Mouse (Mus musculus): Measurements from ENCODE around the gene Negr1. TPM values are rescaled to one million over a fixed set of nuclear protein-coding genes. Genes with fewer than 3 reads are reported as not detected.

Negr1 gene
- polyA plus RNA-seq, 1 experiment from 2014 or later = 5.9 TPM

GRCm38 (mm10) chr3:157281259-157281658 is 719.7 kb downstream of the Negr1 start:
- Histone ChIP-seq H3K9ac (ENCODE audit: low read depth, low read length) (no peak overlapping the region), H3K27me3 (ENCODE audit: insufficient read depth, low read length) (no peaks in the 10 kb centered on the region), H3K4me3 (replicated peaks; ENCODE audit: low read depth, low read length) (no peak overlapping the region), H3K9me3 (replicated peaks; ENCODE audit: low read length) (no peaks in the 10 kb centered on the region), H3K4me1 (replicated peaks; ENCODE audit: insufficient read depth, low read length) (no peaks in the 10 kb centered on the region), H3K36me3 (ENCODE audit: insufficient read depth, low read length) (no peaks in the 10 kb centered on the region), H3K4me2 (ENCODE audit: low read length) (no peak overlapping the region), H3K27ac (no peak overlapping the region)
- DNase-seq (ENCODE audit: low spot score) (no peak), ATAC-seq (replicated peaks; ENCODE audit: low FRiP score, low read depth) (no peak)
- no peak for TF ChIP-seq CTCF (IDR thresholded peaks at IDR 0.05; ENCODE audit: low read depth)

GRCm38 (mm10) chr3:157291286-157291685 is 729.7 kb downstream of the Negr1 start:
- no peak for TF ChIP-seq CTCF (IDR thresholded peaks at IDR 0.05; ENCODE audit: low read depth)
- no peak for DNase-seq (ENCODE audit: low spot score)
- Histone ChIP-seq H3K36me3 (ENCODE audit: insufficient read depth, low read length) (no peaks in the 10 kb centered on the region), H3K4me3 (replicated peaks; ENCODE audit: low read depth, low read length) (no peak overlapping the region), H3K9ac (ENCODE audit: low read depth, low read length) (no peak overlapping the region), H3K4me1 (replicated peaks; ENCODE audit: insufficient read depth, low read length) (no peaks in the 10 kb centered on the region), H3K4me2 (ENCODE audit: low read length) (no peak overlapping the region), H3K9me3 (replicated peaks; ENCODE audit: low read length) (no peaks in the 10 kb centered on the region), H3K27ac (no peak overlapping the region), H3K27me3 (ENCODE audit: insufficient read depth, low read length) (no peaks in the 10 kb centered on the region; the same call in 1 of the 2 replicates)
- WGBS = 91% methylated on average over 1 of the region's 1 CpGs
- no peak for ATAC-seq (replicated peaks; ENCODE audit: low FRiP score, low read depth)

- no peak overlapping the region for H3K9ac ChIP-seq (ENCODE audit: low read depth, low read length)
- no peaks in the 10 kb centered on the region for H3K9me3 ChIP-seq (replicated peaks; ENCODE audit: low read length)
- TF ChIP-seq CTCF (IDR thresholded peaks at IDR 0.05; ENCODE audit: low read depth) = no peak
- DNase-seq (ENCODE audit: low spot score) = no peak
- H3K27me3 ChIP-seq (ENCODE audit: insufficient read depth, low read length) = no peaks in the 10 kb centered on the region
- no peaks in the 10 kb centered on the region for H3K36me3 ChIP-seq (ENCODE audit: insufficient read depth, low read length)
- no peak overlapping the region for H3K27ac ChIP-seq
- ATAC-seq (replicated peaks; ENCODE audit: low FRiP score, low read depth) = no peak
- 72% methylated on average over 4 of the region's 4 CpGs for WGBS
- H3K4me1 ChIP-seq (replicated peaks; ENCODE audit: insufficient read depth, low read length) = no peaks in the 10 kb centered on the region
- no peak overlapping the region for H3K4me2 ChIP-seq (ENCODE audit: low read length)
- no peak overlapping the region for H3K4me3 ChIP-seq (replicated peaks; ENCODE audit: low read depth, low read length)
Observed at GRCm38 (mm10) chr3:157297216-157297615, 735.6 kb downstream of the Negr1 start.

- ATAC-seq (replicated peaks; ENCODE audit: low FRiP score, low read depth) (no peak), DNase-seq (ENCODE audit: low spot score) (no peak)
- TF ChIP-seq CTCF (IDR thresholded peaks at IDR 0.05; ENCODE audit: low read depth) = no peak
- H3K4me3 ChIP-seq (replicated peaks; ENCODE audit: low read depth, low read length) = no peak overlapping the region
- no peaks in the 10 kb centered on the region for H3K4me1 ChIP-seq (replicated peaks; ENCODE audit: insufficient read depth, low read length)
- WGBS = 52% methylated on average over 4 of the region's 4 CpGs
- no peak overlapping the region for H3K4me2 ChIP-seq (ENCODE audit: low read length)
- H3K27me3 ChIP-seq (ENCODE audit: insufficient read depth, low read length) = no peaks in the 10 kb centered on the region
- H3K9me3 ChIP-seq (replicated peaks; ENCODE audit: low read length) = no peaks in the 10 kb centered on the region
- H3K27ac ChIP-seq = no peak overlapping the region
- H3K9ac ChIP-seq (ENCODE audit: low read depth, low read length) = no peak overlapping the region
- H3K36me3 ChIP-seq (ENCODE audit: insufficient read depth, low read length) = no peaks in the 10 kb centered on the region
Observed at GRCm38 (mm10) chr3:157303430-157304116, 742.0 kb downstream of the Negr1 start.

- TF ChIP-seq CTCF (IDR thresholded peaks at IDR 0.05; ENCODE audit: low read depth) = no peak
- Histone ChIP-seq H3K27me3 (ENCODE audit: insufficient read depth, low read length) (no peaks in the 10 kb centered on the region), H3K9me3 (replicated peaks; ENCODE audit: low read length) (no peaks in the 10 kb centered on the region), H3K4me1 (replicated peaks; ENCODE audit: insufficient read depth, low read length) (no peaks in the 10 kb centered on the region), H3K4me3 (replicated peaks; ENCODE audit: low read depth, low read length) (no peak overlapping the region), H3K4me2 (ENCODE audit: low read length) (no peak overlapping the region), H3K27ac (no peak overlapping the region), H3K9ac (ENCODE audit: low read depth, low read length) (no peak overlapping the region), H3K36me3 (ENCODE audit: insufficient read depth, low read length) (no peaks in the 10 kb centered on the region)
- ATAC-seq (replicated peaks; ENCODE audit: low FRiP score, low read depth) = no peak
- 58% methylated on average over 1 of the region's 1 CpGs for WGBS
- DNase-seq (ENCODE audit: low spot score) = no peak
Observed at GRCm38 (mm10) chr3:157321081-157321573, 759.5 kb downstream of the Negr1 start.

GRCm38 (mm10) chr3:157321834-157322233 is 760.2 kb downstream of the Negr1 start:
- H3K9me3 ChIP-seq (replicated peaks; ENCODE audit: low read length) = no peaks in the 10 kb centered on the region
- ATAC-seq (replicated peaks; ENCODE audit: low FRiP score, low read depth) (no peak), DNase-seq (ENCODE audit: low spot score) (no peak)

More at GRCm38 (mm10) chr3:157321834-157322233, 760.2 kb downstream of the Negr1 start:
- no peaks in the 10 kb centered on the region for H3K27me3 ChIP-seq (ENCODE audit: insufficient read depth, low read length)
- H3K4me2 ChIP-seq (ENCODE audit: low read length) = no peak overlapping the region
- H3K27ac ChIP-seq = no peak overlapping the region
- TF ChIP-seq CTCF (IDR thresholded peaks at IDR 0.05; ENCODE audit: low read depth) = no peak
- no peak overlapping the region for H3K4me3 ChIP-seq (replicated peaks; ENCODE audit: low read depth, low read length)
- no peaks in the 10 kb centered on the region for H3K36me3 ChIP-seq (ENCODE audit: insufficient read depth, low read length)
- no peaks in the 10 kb centered on the region for H3K4me1 ChIP-seq (replicated peaks; ENCODE audit: insufficient read depth, low read length)
- WGBS = 41% methylated on average over 1 of the region's 1 CpGs
- H3K9ac ChIP-seq (ENCODE audit: low read depth, low read length) = no peak overlapping the region
